Mouse (Mus musculus) thymus, adult 2 months (tissue): ENCODE data around the gene Cfap221. TPM values are rescaled to one million over a fixed set of nuclear protein-coding genes. Genes with fewer than 3 reads are reported as not detected.

Experiments used
- DNase-seq: peaks from one replicate; pipeline ENCODE4 v3.0.0; 2021
- H3K27ac ChIP-seq: fragments of 200-500 bp; 2 replicates; pipeline ENCODE4 v1.5.1; 2012; ENCODE audit warnings: low read length, control low read depth; ENCODE audit not compliant: control insufficient read depth, insufficient read depth
- H3K27me3 ChIP-seq: fragments of 200-500 bp; 2 replicates; pipeline ENCODE4 v1.6.1; 2012; ENCODE audit warnings: mild to moderate bottlenecking, low read length, moderate library complexity, mixed read lengths; ENCODE audit not compliant: control insufficient read depth, insufficient read depth
- H3K36me3 ChIP-seq: fragments of 200-500 bp; 2 replicates; pipeline ENCODE4 v1.6.1; 2012; ENCODE audit warnings: mild to moderate bottlenecking, low read length, moderate library complexity; ENCODE audit not compliant: control insufficient read depth, insufficient read depth
- H3K4me1 ChIP-seq: fragments of 200-500 bp; replicated peaks from 2 replicates; pipeline ENCODE4 v1.6.1; 2012; ENCODE audit warnings: low read length; ENCODE audit not compliant: control insufficient read depth, insufficient read depth
- H3K4me3 ChIP-seq: fragments of 200-500 bp; 2 replicates; pipeline ENCODE4 v1.5.1; 2012; ENCODE audit warnings: mild to moderate bottlenecking, low read length, control low read depth, moderate library complexity; ENCODE audit not compliant: control insufficient read depth, insufficient read depth
- CTCF ChIP-seq: fragments of 200-500 bp; IDR thresholded peaks from 2 replicates; pipeline ENCODE4 v1.5.1; 2012; ENCODE audit warnings: mild to moderate bottlenecking, control low read depth, low read length, moderate library complexity, borderline replicate concordance; ENCODE audit not compliant: control insufficient read depth, poor library complexity, insufficient read depth; ENCODE audit errors: extremely low read depth
- POLR2A ChIP-seq: fragments of 200-500 bp; IDR thresholded peaks from 2 replicates; pipeline ENCODE4 v1.6.1; 2012; ENCODE audit warnings: mild to moderate bottlenecking, low read length, control low read depth, moderate library complexity; ENCODE audit not compliant: control insufficient read depth, poor library complexity, insufficient read depth; ENCODE audit errors: extremely low read depth
- WGBS: fragments of 180-500 bp; shearing (Covaris S2); methylation state at CpG from one replicate; pipeline ENCODE4 v1.1.7; 2018; 5-methylcytosine and 5-hydroxymethylcytosine counted together
- polyA plus RNA-seq: library from polyadenylated mRNA; depleted of rRNA; stranded (reverse); fragments of >200 nt; gene quantifications from 2 replicates; pipeline ENCODE4 v1.2.3, GENCODE M21; 2012

Gene Cfap221
- polyA plus RNA-seq, 1 experiment = not detected

DNA sequence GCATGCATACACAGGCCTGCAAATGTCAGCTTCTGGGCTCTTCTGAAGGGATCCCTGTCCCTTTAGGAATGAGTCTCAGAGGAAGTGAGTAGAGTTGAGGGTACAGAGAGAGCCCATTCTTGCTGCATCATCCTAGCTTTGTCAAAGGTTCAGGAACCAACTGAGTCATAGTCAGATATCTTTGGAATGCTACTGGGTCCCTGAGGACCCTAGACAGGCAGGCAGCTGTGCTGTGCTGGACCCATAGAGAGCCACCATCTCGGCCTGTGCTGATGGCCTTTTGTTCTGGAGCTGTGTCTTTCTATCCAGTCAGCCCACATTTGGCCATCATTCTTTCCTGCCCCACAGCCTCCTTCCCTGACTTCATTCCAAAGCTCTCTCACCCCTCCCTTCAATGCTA, 37.8 kb upstream of the Cfap221 start:
- H3K4me3 ChIP-seq = no peak overlapping the region
- no peaks in the 10 kb centered on the region for H3K4me1 ChIP-seq
- TF ChIP-seq CTCF = no peak
- no peak for TF ChIP-seq POLR2A
- H3K27ac ChIP-seq = no peak overlapping the region
- WGBS = 87% methylated on average over 1 of the region's 1 CpGs
- H3K36me3 ChIP-seq = no peaks in the 10 kb centered on the region
- no peak for DNase-seq
- no peaks in the 10 kb centered on the region for H3K27me3 ChIP-seq

DNA sequence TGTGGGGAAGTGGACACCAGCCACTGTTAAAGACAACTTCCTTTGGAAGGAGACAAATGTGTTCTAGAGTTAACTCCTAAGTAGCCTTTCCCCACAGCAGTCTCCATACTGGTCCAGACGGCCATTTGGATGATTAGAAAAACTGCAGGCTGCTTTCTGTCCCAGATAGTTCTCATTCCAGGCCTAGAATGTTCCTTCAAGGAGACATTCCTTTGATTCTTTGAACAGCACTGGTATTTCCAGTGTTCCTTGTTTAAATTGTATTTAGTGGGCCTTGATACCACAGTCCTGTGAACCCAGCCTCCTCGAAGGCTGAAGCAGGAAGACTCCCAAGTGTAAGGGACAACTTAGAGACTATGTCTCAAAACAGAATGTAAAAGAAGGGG, 36.4 kb upstream of the Cfap221 start:
- 96% methylated on average over 2 of the region's 2 CpGs for WGBS
- H3K27me3 ChIP-seq = no peaks in the 10 kb centered on the region
- no peak overlapping the region for H3K27ac ChIP-seq
- H3K4me1 ChIP-seq = no peaks in the 10 kb centered on the region
- no peak overlapping the region for H3K4me3 ChIP-seq
- TF ChIP-seq POLR2A = no peak
- TF ChIP-seq CTCF = no peak
- H3K36me3 ChIP-seq = no peaks in the 10 kb centered on the region
- DNase-seq = no peak

DNA sequence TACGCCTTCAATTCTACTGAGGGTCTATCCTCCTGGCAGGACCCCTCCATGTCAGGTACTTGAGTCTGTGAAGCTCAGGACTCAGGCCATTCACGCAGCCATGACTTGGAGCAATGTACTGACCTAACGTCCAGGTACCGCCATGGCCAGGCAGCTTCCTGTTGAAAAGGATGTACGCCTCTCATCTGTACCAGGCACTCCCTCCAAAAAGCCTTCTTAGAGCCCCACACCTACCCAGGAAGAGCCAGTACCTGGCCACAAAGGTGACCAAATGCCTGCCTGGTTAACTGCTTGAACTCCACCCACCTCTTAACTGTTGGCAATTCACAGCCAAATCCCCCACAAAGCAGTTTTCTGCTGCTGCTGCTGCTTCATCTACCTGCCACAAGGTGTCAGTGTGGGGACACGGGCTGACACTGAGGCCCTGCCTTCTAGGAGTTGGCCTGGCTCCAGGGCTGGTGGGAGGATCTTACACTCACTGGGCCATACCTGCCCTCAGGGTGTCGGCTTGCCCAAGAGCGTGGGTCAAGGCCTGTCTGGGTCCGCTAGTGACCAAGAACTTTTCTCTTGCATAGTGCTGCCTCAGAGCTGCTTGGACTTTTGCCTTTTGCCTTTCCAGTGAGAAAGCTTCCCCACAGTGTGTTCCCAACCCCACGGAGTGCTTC, 35.9 kb upstream of the Cfap221 start:
- no peak overlapping the region for H3K4me3 ChIP-seq
- no peaks in the 10 kb centered on the region for H3K4me1 ChIP-seq
- H3K27ac ChIP-seq = no peak overlapping the region
- 42% methylated on average over 10 of the region's 10 CpGs for WGBS
- H3K36me3 ChIP-seq = no peaks in the 10 kb centered on the region
- no peak for TF ChIP-seq POLR2A
- TF ChIP-seq CTCF = peak; percentile 83; the same call in 1 of the 2 replicates
- no peaks in the 10 kb centered on the region for H3K27me3 ChIP-seq
- peak; percentile 52 for DNase-seq

DNA sequence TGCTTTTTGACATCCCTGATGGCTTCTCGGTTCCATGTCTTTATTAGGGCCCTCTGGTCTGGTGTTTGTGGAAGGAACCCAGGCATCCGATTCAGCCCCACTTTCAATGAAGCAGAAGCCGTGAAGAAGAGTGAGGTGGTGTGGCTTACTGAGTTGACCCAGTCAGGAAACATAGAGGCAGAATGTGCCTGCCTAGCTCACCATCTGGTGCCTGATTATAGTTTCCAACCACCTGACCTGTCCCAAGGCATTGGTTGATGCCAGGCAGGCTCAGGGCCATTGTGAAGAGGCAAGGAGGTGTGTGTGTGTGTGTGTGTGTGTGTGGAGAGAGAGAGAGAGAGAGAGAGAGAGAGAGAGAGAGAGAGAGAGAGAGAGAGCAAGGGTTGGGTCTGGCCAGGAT, 33.4 kb upstream of the Cfap221 start:
- TF ChIP-seq POLR2A (no peak), CTCF (no peak)
- no peak overlapping the region for H3K4me3 ChIP-seq
- no peak for DNase-seq
- H3K36me3 ChIP-seq = no peaks in the 10 kb centered on the region
- H3K27ac ChIP-seq = no peak overlapping the region
- H3K27me3 ChIP-seq = no peaks in the 10 kb centered on the region
- H3K4me1 ChIP-seq = no peaks in the 10 kb centered on the region
- WGBS = 94% methylated on average over 3 of the region's 3 CpGs

DNA sequence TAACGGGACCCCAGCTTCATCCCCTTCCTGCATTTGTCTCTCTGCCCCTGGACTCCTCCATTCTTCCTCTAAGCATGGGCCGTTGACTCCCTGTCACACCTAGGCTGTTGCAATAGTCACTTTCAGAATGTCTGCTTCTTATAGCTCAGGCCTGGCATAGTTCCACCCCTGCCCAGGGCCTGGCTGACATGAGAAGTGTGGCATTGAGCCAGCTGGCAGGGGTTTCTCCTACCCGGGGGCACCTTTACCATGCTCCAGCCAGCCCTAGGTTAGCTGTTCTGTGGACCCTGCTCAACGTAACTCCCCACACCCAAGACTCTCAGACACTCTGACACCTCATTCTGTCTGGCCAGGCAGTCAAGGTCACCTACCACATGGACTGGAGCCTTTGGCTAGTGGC, 30.7 kb upstream of the Cfap221 start:
- TF ChIP-seq POLR2A (no peak), CTCF (no peak)
- H3K36me3 ChIP-seq = no peaks in the 10 kb centered on the region
- H3K27me3 ChIP-seq = no peaks in the 10 kb centered on the region
- H3K4me1 ChIP-seq = no peaks in the 10 kb centered on the region
- H3K27ac ChIP-seq = no peak overlapping the region
- no peak for DNase-seq
- WGBS = 63% methylated on average over 4 of the region's 4 CpGs
- H3K4me3 ChIP-seq = no peak overlapping the region

DNA sequence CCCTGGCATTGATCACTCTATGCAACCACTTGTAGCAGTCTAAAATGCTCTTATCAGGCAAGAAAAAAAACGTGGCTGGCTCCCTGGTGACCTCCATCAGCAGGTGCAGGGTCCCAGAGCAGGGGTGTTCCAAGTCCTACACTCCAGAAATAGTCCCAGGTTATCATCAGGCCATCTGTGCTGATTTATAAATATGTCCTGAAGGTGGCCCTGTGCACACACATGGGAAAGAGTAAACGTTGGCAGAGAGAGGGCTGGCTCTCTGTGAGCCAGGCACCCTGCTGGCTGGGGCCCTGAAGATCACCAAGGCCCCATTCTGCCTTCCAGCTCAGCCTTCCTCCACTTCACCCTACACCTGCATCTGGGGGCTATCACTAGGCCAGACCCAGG, 28.0 kb upstream of the Cfap221 start:
- DNase-seq = no peak
- Histone ChIP-seq H3K4me1 (no peaks in the 10 kb centered on the region), H3K36me3 (no peaks in the 10 kb centered on the region), H3K27me3 (no peaks in the 10 kb centered on the region), H3K4me3 (no peak overlapping the region), H3K27ac (no peak overlapping the region)
- no peak for TF ChIP-seq CTCF
- no peak for TF ChIP-seq POLR2A
- 29% methylated on average over 2 of the region's 2 CpGs for WGBS
